Mouse (Mus musculus): ENCODE data around the gene Catsper4.

DNA sequence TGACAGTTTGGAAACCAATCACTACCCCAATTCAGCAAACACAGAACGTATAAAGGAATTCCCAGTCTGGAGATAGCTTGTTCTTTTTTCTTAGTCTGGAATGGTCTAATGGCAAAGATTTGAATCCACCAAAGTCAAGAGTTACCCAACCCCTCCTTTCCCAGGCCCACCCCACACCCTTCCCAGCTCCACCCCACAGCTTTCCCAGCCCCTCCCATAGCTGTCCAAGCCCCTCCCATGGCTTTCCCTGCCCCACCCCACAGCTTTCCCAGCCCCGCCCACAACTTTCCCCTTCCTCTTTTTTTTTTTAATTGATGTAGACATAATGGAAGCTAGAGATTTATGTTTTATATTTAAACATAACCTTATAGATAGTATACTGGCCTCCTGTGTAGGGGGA, 27.8 kb downstream of the Catsper4 start:
- TF ChIP-seq POLR2A (IDR thresholded peaks at IDR 0.05; ENCODE audit: low read depth, low read length), result no peak
- TF ChIP-seq UBTF (IDR thresholded peaks at IDR 0.05; ENCODE audit: low read depth, low read length), result no peak
- no peak for TF ChIP-seq ZKSCAN1 (IDR thresholded peaks at IDR 0.05; ENCODE audit: borderline replicate concordance, low read depth, low read length)
- no peak for TF ChIP-seq CTCF (conservative IDR thresholded peaks at IDR 0.05 in 1 of 2, IDR thresholded peaks at IDR 0.05 in 1 of 2; ENCODE audit: low read depth in 2 of 2, low read length in 2 of 2)
- TF ChIP-seq KAT2A (IDR thresholded peaks at IDR 0.05; ENCODE audit: insufficient replicate concordance, low read length), result no peak
- no peak for TF ChIP-seq TCF12 (IDR thresholded peaks at IDR 0.05; ENCODE audit: low read depth, low read length)
- TF ChIP-seq CHD2 (IDR thresholded peaks at IDR 0.05; ENCODE audit: low read length), result no peak
- TF ChIP-seq EP300 (IDR thresholded peaks at IDR 0.05; ENCODE audit: low read length), result no peak
- TF ChIP-seq HCFC1 (IDR thresholded peaks at IDR 0.05; ENCODE audit: low read depth, low read length), result no peak
- no peak for TF ChIP-seq CHD1 (IDR thresholded peaks at IDR 0.05; ENCODE audit: low read depth, low read length)
- TF ChIP-seq MAX (IDR thresholded peaks at IDR 0.05; ENCODE audit: low read length), result no peak
- no peak for TF ChIP-seq TBP (conservative IDR thresholded peaks at IDR 0.05; ENCODE audit: low read depth, low read length)
- TF ChIP-seq MEF2A (IDR thresholded peaks at IDR 0.05; ENCODE audit: borderline replicate concordance, low read depth, low read length), result no peak
